Mouse (Mus musculus) spleen, postnatal 36 days (tissue): ENCODE data around the gene Zg16.

Experiments
- DNase-seq, 2 experiments: peaks; one replicate each; pipeline ENCODE4 v3.0.0; 2022; ENCODE audit warnings: low spot score in 2 of 2, mixed read lengths in 1 of 2

The Zg16 gene

GRCm38 (mm10) chr7:127076188-127076587 is 10.9 kb downstream of the Zg16 start:
- no peak for DNase-seq

- no peak for DNase-seq
Measured at GRCm38 (mm10) chr7:127073221-127073620, 13.9 kb downstream of the Zg16 start.

GRCm38 (mm10) chr7:127070871-127071413 is 16.2 kb downstream of the Zg16 start:
- DNase-seq: no peak

DNA sequence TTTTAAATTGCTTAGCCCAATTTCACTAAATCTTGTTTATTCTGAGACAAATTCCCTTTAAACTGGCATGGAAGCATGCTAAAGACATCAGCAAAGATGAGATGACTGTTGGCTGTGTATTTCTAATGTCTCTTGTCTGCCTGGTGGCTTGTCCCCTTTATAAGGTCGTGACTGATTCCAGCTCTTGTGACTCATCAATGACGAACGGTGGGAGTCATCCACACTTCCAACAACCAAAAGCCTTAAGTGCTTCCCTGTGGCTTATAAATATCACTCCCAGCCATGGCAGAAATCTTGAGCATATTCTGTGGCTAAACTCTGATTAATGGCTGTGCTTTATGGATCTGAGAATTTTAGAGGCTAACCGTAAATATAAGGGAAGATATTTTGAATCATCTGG is 20.8 kb downstream of the Zg16 start:
- DNase-seq: no peak

GRCm38 (mm10) chr7:127065538-127065937 is 21.6 kb downstream of the Zg16 start:
- no peak for DNase-seq

DNA sequence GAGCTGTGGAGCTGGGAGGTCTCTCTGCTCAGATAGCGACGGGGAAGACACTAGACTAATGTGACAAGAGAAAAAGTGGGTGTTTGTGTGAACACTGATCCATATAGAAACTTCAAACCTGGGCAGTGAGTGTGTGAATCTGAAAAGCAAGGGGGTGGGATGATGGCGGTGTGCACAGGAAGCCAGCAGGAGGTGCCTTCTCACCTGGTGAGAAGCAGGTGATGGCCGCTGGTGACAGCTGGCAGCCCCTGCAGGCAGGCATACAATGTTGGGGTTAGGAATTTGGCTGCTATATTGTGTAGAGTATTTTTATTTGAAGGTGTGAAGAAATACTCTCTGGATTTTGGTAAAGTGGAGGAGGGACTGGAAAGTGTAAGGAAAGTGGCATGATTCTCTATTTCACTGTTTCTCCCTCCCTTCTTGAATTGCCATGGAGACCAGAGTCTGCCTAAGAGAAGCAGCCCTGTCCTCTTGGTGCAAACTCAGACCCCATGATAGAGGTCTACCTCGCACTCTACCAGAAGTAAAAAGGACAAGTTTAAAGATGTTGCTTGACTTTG is 32.0 kb downstream of the Zg16 start:
- no peak for DNase-seq

- DNase-seq: peak; percentile 84 to 90
Measured at GRCm38 (mm10) chr7:127041851-127042672, 45.1 kb downstream of the Zg16 start, which contains the start of gene Kif22. Gene Kif22, minus strand, starts transcription at chr7:127042471.

- no peak for DNase-seq
Measured at GRCm38 (mm10) chr7:127031244-127031643, 55.9 kb downstream of the Zg16 start.

- DNase-seq: no peak
Measured at GRCm38 (mm10) chr7:127030172-127030571, 57.0 kb downstream of the Zg16 start.

DNA sequence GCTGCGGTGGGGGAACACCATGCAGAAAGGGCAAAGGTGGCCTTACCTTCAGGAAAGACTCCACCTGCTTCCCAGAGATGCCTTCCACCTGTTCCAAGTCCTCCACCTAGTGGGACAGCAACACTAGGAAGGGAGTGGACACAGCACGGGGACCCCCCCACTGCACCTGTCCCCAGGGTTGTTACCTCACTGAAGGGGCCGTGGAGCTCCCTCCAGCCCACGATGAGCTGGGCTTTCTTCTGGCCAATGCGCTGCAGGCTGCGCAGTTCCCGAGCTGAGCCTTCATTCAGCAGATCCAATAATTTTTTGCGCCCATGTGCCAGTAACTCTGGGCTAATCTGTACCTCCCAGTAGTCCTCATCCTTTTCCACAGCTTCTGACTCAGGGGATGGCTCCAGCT is 59.2 kb downstream of the Zg16 start:
- no peak for DNase-seq

DNA sequence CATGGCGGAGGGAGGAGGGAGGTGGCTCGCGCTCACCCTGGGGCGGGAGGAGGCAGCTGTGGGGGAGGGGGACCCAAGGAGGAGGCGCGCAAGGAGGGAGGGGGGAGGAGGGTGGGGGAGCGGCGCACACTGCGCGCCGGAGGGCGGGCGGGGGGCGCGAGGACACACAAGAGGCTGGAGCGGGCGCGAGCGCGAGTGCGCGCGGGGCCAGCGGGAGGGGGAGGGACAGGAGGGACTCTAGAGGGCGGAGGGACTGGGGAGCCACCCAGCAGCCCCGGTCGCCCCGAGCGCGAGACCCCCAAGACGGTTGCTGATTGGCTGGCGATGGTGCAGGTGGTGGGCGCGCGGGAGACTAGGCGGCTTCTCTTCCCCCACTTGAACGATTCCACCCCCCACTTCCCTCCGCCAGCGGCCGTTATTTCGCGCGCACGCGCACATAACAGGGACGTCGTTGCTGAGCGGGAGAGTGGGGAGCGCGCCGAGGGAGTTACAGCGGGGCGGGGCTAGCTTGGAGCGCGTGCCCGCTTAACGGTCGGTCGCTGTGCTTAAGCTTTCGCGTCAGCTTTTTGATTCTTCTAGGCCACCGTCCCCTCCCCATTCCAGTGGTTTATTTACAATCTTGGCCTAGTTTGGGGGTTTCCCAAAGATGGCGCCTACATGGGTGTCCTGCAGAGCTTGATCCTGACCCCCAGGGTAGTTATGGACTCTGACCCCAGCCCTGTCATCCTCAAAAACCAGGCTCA is 60.0 kb downstream of the Zg16 start, which contains the start of gene Maz:
Gene Maz (minus strand): TSS at position 54 of the 743 bp plus-strand sequence.
- DNase-seq: peak; percentile 99

GRCm38 (mm10) chr7:127026616-127026983 is 60.5 kb downstream of the Zg16 start:
- DNase-seq: peak in 1 of 2 experiments; percentile 78

GRCm38 (mm10) chr7:127026161-127026600 is 60.9 kb downstream of the Zg16 start:
- DNase-seq: peak; percentile 70 to 73

DNA sequence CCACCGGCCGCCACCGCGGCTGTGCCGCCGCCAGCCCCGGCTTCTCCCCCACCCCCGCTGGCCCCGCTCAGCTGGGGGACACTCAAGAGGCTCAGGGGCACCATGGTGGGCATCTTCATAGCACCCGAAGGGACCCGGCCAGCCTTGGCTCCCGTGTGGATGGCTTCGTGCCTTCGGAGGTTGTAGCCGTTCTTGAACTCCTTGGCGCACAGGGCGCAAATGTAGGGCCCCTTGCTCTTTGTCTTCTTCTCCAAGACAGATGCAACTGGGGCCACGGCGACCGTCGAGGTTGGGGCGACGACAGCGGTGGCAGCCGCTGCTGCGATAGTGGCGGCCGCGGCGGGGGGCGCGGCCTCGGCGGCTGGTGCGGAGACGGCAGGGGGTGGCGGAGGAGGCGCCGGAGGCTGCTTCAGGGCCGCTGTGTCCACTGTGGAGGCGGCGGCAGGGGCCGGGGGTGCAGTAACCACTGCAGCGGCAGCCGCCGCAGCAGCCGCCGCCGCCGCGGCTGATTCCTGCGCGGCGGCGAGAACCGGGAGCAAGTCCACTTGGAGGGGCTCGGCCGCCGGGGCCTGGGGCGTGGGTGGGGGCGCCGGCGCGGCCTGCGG is 61.5 kb downstream of the Zg16 start:
- peak in 1 of 2 experiments; percentile 50 for DNase-seq

DNA sequence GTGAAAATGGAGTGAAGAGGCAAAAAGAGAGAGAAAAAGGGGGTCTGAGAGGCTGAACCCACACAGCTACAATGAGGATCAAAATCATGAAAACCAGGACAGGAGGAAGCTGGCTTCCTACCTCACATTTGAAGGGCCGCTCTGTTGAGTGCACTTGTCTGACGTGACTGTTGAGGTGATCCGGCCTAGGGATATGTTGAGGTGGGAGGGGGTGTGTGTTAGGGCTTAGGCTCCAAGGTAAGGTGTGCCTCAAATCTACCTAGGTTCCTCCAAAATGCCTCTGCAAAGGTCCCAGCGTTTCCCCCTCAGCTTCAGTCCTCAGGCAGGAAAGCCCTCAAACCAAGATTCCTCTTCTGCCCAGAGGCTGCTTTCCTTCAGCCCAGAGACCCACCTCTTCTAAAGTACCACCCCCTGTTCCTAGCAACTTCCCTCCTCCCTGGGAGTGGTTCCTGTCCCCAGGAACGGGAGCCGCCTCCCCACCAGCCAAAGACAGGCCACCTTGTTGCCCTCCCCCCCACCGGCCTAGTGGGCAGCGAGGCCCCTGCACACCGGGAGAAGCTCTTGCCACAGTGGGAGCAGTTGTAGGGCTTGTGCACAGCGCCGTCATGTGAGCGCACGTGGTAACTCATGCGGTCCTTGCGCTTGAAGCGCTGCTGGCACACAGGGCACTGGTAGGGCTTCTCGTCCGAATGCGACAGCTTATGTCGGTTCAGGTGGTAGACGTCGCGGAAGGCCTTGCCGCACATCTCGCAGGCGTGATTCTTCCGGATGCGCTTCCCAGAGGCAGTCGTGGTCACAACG is 62.2 kb downstream of the Zg16 start:
- peak; percentile 83 to 85 for DNase-seq

DNA sequence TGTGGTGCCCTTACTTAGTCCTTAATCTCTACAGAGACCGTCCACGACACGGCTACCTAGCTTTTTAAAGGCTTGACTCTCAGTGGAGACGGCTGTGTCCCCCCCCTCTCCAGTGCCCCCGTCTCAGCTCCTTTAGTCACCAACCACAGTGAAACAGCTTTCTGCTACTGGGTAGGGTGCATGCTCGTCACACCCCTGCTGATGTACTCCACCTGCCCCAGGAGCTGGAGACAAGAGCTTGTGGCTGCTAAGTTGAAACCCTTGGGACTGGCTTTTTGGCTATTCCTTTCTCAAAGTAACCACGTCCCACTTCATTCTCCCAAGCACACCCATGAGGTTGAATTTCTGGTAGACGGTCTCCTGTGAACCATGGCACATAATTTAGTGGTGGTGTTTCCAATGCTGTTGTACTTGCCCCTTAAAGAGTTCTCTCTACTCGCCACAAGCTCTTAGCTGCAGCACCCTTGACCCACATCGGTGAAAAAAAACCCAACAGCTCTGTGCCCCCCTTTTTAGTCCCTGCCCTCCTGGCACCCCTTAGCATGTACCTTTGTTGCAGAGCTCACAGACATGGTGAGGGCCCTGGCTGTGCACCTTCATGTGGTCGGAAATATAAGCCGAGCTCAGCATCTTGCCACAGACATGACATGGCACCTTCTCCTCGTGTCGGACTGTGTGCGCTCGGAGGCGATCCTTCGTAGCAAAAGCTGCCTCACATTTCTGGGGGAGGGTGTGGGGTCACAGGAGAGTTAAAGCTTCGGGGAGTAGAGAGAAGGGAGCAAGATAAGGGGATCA is 63.0 kb downstream of the Zg16 start:
- peak in 1 of 2 experiments; percentile 36 for DNase-seq

DNA sequence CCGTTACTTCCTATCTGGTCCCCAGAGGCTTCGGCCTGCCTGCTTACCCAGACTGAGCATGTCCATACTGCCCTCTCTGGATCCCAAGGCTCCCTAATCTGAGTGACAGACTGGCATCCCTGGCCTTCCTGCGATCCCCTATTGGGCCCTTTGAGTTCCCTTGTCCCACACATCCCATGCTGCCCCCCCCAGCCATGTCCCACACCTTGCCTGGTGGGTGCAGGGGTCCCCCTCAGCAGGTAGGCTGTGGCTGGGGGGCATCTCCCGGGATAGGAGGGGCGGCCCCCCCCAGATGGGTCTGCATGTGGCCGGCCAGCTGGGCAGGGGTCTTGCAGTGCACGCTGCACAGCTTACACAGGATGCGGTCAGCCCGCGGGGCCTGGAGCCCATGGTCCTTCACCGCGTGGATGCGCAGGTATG is 63.8 kb downstream of the Zg16 start:
- DNase-seq: no peak

GRCm38 (mm10) chr7:127022528-127023271 is 64.4 kb downstream of the Zg16 start:
- DNase-seq: no peak
